Mouse (Mus musculus) right cerebral cortex, postnatal 25 days (tissue): ENCODE measurements around the gene Ppp5c.

Experiments used
- DNase-seq: peaks from one replicate; pipeline ENCODE4 v3.0.0; 2022

Ppp5c gene

DNA sequence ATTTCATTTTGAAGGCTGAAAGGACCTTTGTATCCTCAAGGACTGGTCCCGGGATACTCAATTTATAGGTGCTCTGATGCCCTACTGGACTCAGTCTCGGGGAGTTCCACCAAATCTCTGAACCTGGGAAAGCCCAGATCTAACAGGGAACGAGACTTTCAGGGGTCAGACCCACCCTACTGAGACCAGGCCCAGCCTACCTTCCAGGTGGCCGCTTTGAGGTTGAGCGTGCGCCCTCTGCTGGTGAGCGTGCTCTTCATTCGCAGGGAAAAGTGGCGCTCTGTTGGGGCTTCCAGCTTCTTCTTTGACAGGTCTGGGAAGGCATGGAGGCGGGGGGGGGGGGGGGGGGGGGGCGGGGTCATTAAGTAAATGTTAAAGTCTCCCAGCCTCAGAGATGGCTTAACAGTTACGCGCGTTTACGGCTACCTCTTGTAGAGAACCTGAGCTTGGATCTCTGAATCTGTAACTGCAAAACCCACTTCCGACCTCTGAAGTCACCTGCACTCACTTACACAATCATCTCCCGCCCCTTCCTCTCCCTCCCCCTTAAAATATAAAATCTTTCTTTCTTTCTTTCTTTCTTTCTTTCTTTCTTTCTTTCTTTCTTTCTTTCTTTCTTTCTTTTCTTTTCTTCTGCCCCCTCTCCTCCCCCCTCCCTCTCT, 23.3 kb upstream of the Ppp5c start:
- DNase-seq, result no peak

DNA sequence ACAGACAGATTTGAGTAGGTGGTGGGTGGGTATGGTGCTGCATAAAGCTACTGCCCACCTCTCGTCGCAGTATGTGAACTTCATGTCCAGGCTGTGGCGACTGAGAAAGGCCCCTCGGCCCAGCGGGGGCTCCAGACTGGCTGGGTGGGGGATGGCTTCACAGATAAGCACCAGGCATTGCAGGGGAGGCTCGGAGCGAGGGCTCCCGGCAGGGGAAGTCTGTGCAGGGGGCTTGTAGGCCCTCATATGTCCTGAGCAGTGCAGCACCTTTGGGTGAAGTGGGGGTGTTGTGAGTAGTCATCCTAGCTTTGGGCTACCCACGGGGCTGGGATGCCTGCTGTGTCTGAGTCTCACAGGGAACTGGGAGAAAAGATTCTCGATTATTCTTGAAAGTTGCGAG, 22.8 kb upstream of the Ppp5c start:
- no peak for DNase-seq

DNA sequence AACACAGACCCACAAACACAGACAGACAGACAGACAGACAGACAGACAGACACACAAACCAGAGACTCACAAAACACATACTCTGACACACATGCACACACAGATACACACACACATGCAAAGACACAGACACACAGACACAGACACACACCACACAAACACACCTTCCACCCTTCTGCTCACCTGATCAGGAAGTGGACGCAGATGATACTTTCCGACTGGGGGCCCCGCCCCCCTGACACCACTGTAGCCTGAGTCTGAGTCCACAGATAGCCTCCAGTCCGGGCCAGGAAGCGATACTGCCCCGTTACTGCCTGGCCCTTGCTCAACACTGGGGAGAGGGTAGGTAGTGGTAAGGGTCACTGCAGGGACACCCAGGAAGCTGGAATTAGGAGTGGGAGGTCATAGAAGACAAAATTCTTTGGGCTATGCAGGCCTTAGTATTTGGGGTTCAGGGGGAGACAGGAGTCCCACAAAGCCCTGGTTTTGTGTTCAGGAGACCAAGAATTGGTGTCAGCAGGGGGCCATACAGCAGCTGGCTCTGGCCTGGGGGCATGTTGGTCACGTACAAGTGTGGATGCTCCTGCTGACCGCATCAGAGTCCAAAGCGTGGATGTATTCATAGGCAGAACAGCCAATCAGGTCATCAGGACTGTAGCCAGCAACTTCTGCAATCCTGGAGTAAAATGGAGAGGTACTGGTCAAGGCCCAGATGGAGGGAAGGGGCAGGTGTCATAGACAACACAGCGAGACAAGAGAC, 20.9 kb upstream of the Ppp5c start:
- DNase-seq, result no peak

DNA sequence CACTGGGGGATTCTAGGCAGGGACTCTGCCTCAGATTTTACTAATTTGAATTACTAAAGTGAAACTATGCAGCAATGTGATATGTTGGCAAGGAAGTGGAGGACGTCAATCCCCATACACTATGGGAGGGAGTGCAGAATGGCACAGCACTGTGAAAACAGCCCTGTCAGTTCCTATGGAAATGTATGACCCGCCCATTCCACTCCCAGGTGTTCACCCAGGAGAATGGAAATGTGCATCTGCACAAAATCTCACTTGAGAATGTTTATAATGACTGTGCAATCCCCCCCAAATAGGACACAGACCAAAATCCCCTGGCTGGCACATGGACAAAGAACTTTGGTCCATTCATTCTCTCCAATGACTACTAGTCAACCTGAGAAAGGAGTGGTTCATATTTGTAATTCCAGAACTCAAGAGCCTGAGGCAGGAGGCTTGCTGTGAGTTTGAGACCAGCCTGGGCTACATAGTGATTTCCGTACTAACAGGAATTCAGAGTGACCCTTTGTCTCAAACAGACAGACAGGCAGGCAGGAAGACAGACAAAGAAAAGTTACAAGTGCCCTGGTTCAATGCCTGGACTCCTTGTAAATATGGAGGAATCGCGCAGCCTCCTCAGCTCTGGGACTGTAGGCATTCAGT, 19.4 kb upstream of the Ppp5c start:
- no peak for DNase-seq

GRCm38 (mm10) chr7:17045743-17046142, 18.0 kb upstream of the Ppp5c start:
- peak; percentile 72 for DNase-seq

- no peak for DNase-seq
These were observed 11.6 kb upstream of the Ppp5c start for GRCm38 (mm10) chr7:17039373-17039772.

GRCm38 (mm10) chr7:17038018-17038695, 10.4 kb upstream of the Ppp5c start:
- DNase-seq, result no peak

DNA sequence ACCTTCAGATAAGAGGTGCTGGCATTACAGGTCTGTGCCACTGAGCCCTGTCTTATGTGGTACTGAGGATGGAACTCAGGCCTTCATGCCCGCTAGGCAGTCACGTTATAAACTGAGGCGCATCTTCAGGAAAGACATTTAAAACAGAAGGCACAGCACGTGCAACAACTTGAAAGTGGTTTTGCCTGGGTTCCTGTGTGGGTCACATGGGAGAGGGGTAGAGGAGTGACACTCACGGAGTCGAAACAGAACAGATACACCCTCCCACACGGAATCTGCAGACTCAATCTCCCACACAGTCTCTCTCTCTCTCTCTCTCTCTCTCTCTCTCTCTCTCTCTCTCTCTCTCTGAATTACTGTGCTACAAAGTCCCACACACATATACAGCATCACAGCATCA, 2.5 kb upstream of the Ppp5c start:
- no peak for DNase-seq

- no peak for DNase-seq
These were observed 1.2 kb upstream of the Ppp5c start for GRCm38 (mm10) chr7:17028923-17029322.

- no peak for DNase-seq
These were observed 775 bp downstream of the Ppp5c start for GRCm38 (mm10) chr7:17026710-17027587.

GRCm38 (mm10) chr7:17025896-17026622, 1.7 kb downstream of the Ppp5c start:
- no peak for DNase-seq

DNA sequence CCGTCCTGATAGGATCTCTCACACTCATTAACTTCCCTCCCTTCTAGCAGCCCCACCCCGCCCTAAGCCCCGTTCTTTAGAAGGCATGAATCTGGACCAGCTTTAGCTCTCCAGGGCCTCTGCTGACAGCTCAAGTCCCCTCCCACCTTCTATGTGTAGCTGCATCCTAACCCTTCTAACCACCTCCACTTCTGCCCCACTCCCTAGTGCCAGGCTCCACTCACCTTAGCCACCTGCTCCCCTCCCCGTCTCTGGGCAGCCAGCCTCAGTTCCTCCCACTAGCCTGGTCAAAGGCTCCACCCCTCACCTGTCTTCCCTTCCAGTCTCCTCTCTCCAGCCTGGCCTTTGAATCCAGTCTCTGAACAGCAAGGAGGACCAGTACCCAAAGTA, 2.2 kb downstream of the Ppp5c start:
- DNase-seq, result no peak

DNA sequence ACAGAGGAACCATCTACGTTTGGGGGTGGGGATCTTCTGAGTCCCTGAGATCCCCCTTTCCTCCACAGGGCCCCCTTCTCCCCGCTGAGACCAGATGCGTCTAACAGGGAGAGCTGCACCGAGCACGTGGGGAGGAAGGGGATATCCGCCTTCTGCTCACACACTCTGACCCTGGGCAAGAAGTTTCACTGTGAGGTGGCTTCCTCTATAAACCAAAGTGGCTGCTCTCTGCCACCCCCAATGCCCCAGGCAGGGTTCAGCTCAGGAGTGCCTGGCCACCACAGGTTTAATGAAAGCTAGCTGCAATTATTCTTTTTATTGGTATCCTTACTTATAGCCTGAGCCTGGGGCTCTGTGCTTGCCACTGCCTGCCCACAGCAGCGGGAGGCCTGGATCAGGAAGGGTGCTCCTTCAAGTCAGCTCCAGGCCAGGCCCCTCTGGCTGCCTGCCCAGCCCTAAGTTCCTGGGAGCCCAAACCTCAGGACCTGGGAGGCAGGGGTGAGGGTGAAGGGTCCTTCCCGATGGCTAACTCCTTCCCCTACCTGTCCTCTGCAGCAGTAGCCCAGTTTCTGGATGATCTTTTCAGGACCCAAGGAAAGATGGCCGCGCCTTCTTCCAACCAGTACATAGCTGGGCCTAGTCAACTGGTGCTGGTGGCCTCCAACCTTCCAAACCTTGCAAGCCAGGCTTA, 2.8 kb downstream of the Ppp5c start:
- DNase-seq, result no peak

GRCm38 (mm10) chr7:17024141-17024540, 3.6 kb downstream of the Ppp5c start:
- DNase-seq, result no peak

- DNase-seq, result no peak
These were observed 4.0 kb downstream of the Ppp5c start for GRCm38 (mm10) chr7:17023701-17024100.

GRCm38 (mm10) chr7:17022176-17022575, 5.5 kb downstream of the Ppp5c start:
- no peak for DNase-seq

GRCm38 (mm10) chr7:17019426-17020166, 8.1 kb downstream of the Ppp5c start:
- DNase-seq, result no peak

GRCm38 (mm10) chr7:17017921-17018320, 9.8 kb downstream of the Ppp5c start:
- DNase-seq, result no peak

DNA sequence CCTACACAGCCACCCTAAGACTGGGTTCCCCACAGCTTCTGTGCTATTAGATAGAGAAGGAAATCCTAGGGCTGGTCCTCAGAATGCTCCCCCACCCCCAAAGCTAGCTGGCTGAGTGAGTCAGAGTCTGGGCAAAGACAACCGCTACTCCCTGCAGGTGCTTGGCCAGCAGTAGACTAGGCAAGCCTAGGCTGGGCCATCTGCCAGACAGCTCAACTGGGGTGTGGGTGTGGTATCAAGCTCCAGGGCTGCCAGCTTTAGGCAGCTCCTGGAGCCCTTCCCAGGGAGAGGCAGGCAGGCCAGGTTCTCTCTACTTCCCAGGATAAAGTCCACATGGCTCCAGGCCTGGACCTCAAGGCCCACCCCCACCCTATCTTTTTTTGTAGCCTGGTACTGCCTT, 10.7 kb downstream of the Ppp5c start:
- DNase-seq, result peak; percentile 92

GRCm38 (mm10) chr7:17015381-17015780, 12.3 kb downstream of the Ppp5c start:
- no peak for DNase-seq
